Mouse (Mus musculus) urinary bladder, adult 2 months (tissue): ENCODE results near the gene Cldnd2. TPM values are rescaled to one million over a fixed set of nuclear protein-coding genes. Genes with fewer than 3 reads are reported as not detected.

Experiments
- DNase-seq: peaks from one replicate; pipeline ENCODE4 v3.0.0; 2022; ENCODE audit warnings: low spot score
- polyA plus RNA-seq: library from polyadenylated mRNA; depleted of rRNA; stranded (reverse); fragments of >200 nt; gene quantifications from 2 replicates; pipeline ENCODE4 v1.2.3, GENCODE M21; 2012

Cldnd2 gene
- polyA plus RNA-seq, 1 experiment = not detected

DNA sequence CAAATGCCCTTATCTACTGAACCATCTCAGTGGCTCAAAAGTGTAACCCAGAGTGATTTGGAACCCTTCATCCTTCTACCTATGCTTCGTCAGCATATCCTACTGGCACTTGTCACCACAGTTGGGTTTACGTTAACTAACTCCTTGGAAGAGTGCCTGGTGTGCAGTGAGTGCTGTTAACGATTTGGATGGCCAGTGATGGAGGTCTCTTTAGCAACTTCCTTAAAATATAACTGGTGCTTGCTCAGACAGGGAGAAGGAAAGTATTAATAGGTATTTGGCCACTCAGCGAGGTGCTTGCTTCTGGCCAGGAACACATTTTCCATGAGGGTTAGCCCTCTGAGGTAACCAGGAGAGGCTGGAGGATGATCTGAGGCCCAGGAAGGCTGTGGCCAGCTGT, 7.2 kb downstream of the Cldnd2 start:
- no peak for DNase-seq

DNA sequence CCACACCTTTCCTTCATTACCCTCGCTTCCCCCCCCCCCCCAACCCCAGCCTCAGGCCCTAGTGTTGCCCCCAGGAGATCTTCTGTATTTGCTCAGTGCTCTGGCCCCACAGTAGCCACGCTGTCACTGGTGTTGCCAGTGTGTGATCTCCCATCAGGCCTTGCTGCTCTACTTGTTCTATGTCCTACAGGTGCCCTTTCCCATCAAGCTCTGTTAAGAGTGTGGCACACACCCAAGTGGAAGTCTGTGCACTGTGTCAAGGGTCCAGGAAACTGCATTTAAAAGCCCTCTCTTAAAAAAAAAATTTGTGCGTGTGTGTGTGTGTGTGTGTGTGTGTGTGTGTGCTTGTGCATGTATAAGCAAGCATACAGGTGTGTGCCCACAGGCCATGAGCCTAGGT, 7.7 kb downstream of the Cldnd2 start:
- DNase-seq = no peak

DNA sequence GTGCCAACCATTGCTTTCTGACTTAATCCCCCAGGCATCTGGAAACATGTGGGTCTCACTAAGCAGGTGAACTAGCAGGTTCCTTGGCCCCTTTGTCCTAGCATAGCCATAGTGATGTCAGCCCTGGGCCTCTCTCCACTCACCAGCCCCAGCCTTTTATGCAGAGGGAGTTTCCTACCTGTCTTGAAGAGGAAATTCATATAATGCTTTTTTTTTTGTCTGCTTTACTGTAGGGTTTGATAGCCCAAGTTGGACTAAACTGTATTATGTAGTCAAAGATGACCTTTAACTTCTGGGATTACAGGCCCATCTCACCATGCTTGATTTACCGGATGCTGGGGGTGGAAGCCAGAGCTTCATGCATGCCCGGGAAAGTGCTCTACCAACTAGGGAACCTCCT, 9.2 kb downstream of the Cldnd2 start:
- DNase-seq = no peak

DNA sequence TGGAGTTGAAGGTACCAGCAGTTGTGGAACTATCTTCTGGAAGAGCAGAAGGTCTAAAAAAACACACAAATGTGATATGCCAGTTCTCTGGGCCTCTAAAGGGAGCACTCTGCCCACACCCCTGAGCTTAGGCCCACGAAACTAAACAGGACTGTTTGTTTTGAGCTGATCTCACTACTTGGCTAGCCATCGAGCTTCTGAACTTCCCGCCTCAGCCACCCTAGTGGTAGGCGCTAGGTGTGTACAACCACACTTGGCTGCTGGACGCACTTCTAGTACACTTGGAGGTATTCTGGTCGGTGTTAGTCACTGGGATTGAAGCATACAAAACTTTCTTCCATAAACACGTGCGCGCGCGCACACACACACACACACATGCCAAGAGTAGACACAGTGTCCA, 11.1 kb downstream of the Cldnd2 start:
- DNase-seq = no peak

DNA sequence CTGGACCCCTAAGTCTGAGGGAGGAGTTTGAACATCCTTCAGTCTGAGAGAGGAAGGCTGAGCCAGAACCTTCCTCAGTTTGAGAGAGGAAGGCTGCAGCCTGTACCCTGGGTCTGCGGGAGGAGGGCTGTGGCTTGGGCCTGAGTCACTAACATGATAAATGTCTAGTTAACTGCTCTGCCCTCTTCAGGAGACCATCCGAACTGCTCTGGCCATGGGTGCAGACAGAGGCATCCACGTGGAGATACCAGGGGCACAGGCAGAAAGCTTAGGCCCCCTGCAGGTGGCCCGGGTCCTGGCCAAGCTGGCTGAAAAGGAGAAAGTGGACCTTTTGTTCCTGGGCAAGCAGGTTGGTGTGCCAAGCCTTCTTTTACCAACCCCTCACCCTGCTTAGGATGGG, 12.0 kb downstream of the Cldnd2 start:
- DNase-seq = no peak

DNA sequence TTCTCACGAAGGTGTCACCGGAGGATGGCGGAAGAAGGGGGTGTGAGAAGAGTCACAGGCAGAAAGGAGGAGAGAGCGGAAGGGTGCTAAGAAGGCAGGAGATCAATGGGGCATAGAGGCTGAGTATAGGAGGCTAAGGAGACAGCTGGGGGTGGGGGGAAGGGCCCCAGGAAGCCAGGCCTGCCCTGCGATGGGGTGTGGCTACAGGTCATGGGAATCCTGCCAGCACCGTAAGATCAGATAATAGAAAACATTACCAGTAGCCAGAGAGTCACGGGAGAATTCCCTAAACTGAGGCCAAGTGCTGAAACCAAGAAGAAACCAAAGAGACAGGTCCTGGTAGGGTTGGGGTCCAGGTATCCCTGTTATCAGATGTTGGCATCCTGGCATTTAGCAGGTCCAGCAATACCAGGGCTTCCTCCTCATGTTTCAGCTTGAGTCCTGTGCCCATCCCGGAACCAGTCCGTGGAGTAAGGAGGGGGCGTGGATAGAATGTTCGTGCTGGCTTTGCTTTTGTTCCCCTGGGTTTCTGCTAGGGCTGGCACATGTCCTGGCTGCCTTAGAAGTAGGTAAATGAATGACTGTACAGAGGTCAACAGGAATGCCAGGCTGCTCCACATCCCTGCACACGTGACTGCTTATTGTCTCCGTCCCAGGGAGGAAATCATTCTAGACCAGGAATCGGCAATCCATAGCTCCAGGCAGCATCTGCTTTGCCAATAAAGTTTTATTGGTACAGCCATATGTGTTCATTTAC, 13.2 kb downstream of the Cldnd2 start:
- DNase-seq = no peak

DNA sequence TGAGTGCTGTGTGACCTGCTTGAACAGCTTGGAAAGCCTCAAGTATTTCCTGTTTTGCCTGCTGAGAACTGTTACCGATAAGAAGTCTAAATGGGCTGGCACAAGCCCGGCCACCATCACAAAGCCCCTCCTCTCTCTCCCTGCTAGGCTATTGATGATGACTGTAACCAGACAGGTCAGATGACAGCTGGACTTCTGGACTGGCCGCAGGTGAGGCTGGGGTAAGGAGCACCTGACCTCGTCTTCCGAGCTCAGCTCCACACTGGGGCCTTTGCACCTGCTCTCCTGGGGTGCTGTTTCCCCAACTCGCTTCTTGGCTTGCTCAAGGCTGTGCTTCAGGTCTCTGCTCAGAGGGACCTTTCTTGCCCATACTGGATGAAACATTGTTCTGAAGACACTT, 13.8 kb downstream of the Cldnd2 start:
- no peak for DNase-seq

DNA sequence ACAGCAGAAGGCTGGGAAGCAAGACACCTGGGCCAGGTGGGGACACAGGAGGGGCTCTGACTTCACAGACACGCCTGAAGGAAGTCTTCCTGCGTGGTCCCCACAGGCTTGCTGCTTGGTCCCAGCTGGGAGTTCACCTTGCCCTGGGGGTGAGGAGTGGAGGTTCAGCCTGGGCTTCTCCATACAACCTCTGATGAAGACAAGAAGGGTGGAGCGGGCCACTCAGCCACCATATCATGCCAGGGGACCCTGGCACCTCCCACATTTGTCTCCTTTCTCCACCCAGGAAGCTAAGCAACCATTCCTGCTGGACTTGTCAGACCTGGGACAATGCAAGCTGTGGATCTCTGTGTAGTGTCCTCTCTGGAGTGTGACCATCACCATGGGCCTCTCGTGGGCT, 22.3 kb downstream of the Cldnd2 start, which contains the start of gene Vsig10l:
TSS of gene Vsig10l (plus strand) at position 301 of the 400 bp plus-strand sequence.
- DNase-seq = no peak

DNA sequence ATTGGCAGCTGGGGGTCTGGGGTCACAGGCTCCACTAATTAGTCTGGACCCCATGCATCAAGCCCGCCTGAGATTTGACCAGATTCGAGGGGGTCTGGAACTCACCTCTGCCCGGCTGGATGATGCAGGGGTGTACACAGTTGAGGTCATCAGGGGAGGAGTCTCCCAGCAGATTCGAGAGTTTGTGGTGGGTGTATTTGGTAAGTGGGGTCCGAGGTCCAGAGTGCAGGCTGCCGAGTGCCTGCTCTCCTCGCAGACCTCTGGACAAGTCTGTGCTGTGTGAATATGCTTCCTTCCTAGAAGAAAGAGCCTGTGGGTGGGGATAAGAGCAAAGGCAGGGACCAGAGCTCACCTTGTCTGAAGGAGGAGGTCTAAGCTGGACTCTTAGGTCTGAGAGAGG, 23.4 kb downstream of the Cldnd2 start:
- DNase-seq = no peak

DNA sequence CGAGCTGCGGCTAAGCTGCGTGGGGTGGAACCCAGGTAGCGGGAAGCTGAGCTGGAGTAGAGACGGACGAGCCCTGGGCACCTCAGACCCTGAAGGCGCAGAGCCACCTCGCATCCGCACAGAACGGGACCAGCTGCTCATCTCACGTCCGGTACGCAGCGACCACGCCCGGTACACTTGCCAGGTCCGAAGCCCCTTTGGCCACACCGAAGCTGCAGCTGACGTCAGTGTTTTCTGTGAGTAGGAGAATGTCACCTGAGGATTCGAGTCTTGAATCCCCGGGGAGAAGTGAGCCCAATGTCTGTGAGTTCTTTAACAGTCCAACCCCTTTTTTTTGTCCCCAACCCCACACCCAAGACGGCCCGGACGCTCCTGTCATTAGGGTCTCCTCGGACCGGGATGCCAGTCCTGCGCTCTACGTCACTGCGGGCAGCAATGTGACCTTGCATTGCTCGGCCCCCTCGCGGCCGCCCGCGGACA, 24.3 kb downstream of the Cldnd2 start:
- no peak for DNase-seq

DNA sequence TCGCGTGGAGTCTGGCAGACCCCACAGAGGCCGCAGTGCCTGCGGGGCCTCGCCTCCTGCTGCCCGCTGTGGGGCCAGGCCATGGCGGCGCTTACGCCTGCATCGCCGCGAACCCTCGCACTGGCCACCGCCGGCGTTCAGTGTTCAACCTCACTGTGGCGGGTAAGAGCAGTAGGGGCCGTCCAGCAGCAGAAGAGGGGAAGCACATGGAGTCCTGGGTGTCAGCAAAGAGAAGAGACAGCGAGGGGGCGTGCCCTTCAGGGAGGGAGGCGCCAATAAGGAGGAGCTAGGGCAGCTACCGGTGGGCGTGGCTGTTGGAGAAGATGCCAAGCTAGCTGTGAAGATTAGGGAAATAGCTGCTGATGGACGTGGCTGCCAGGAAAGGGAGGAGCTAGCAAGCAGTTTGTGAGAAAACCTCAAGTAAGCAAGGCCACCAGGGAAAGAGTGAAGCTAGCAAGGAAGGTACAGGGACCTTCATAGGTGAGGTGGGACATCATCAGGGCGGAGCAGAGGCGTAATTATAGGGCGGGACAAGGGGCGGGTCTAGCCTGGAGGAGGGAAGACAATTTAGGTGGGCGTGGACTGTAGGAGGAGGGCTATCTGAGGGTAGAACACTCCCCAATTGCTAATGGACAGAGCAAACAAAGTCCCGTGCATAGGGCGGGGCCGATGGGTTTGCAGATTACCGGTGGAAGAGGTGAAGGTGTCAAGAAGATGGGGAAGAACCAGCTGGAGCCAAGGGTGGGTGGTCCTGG, 24.9 kb downstream of the Cldnd2 start:
- DNase-seq = peak; percentile 58

DNA sequence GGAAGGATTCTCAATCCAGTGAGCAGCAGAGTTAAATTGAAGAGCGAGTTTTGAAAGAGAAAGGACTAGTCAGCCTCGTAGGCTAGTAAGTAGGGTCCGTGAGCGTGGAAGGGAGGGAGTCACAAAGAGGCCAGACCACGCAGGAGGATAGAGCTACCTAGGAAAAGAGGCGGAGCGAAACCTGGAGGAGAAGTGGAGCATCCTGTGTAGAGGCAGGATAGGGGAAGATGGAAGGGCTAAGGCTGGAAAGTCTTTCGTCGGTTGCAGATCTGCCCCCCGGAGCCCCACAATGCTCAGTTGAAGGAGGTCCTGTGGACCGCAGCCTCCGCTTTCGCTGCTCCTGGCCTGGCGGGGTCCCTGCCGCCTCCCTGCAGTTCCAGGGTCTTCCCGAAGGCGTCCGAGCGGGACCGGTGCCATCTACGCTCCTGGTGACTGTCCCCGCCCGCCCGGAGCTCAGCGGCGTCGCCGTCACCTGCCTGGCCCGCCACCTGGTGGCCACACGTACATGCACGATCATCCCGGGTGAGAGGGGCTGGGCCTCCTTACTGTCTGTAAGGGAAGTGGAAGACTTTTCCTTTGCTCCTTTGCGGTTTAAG, 25.6 kb downstream of the Cldnd2 start:
- peak; percentile 71 for DNase-seq

DNA sequence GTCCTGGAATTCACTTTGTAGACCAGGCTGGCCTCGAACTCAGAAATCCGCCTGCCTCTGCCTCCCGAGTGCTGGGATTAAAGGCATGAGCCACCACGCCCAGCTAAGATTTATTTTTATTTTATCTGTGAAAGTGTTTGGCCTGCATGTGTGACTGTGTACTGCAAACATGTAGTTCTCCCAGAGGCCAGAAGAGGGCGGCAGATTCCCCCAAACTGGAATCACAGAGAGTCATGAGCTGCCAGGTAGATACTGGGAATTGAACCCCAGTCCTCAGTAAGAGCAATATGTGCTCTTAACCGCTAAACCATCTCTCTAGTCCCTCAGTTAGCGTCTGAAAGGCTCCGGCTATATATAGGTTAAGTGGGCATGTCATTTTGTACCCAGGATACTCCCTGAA, 29.8 kb downstream of the Cldnd2 start:
- DNase-seq = no peak

DNA sequence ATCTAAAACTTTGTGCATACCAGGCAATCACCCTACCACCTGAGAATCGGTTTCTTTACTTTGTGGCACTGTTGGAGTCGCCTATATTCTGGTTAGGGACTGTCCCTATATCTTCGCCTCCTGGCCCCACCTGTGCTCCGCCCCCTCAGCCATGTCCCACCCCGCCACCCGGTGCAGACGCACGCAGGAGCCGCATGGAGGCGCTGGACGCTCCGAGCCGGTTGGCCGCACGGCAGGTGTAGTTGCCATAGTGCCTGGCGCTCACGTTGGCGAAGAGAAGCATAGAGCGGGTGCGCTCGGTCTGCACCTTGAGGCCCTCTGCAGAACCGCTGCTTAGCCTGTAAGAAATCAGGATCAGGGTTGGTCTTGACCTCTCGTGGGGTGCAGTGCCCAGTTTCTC, 35.1 kb downstream of the Cldnd2 start:
- no peak for DNase-seq

DNA sequence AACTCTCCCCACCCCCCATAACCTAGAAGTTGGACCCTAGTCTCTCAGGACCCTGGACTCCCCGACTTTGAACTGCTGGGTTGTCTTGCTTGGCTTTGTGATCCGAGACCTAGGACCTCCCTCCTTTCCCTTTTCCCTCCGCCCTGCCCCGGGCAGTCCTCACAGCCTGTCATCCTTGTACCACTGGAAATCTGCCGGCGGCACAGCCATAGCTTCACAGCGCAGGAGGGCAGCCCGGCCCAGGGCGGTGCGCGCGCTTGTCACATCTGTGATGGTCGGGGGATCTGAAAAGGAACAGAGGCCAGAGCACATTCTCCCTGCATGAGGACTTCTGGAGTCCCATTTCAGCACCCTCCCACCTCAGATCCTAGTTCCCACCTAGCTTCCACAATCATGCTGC, 35.8 kb downstream of the Cldnd2 start:
- no peak for DNase-seq

DNA sequence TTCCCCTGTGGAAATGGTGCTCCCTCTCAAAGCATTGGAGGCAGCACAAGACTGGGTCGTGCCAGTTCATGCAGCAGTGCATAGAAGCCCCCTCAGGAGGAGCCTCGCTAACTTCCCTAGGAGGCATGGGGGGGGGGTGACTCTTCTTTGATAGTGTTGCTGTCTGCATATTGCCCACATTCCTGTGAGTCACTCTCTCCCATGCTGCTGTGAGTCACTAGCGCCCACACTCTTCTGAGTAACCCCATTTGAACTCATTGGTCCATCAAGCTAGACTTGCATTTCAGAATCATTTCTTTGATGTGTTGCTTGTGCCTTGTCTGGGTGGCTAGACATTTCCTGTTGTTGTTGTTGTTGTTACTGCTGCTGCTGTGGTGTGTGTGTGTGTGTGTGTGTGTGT, 40.6 kb downstream of the Cldnd2 start:
- no peak for DNase-seq

DNA sequence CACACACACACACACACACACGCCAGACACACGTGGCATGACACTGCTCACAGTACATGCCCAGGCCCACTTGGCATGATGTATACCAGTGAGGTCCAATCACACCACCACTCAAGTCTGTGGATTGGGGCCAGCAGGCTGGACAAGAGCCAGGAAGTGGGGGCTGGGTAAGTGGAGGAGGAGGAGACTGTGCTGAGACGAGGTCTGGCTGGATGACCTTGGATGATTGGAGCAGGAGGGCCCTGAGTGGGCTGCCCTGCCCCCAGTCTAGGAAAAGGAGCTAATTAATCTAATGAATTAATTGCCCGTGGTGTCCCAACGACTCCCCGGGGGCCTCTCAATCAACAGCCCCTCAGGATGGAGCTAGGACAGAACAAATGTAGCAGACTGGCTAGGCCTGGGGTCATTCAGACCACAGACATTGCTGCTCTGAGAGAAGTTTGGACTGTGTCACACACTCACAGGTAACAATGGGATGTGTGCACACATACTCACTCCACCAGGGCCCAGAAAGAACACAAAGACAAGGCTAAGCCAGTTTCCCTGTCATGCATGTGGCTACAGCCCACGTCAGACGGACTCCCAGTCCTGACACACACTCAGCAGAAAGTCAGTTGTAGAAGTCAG, 41.6 kb downstream of the Cldnd2 start:
- DNase-seq = no peak

DNA sequence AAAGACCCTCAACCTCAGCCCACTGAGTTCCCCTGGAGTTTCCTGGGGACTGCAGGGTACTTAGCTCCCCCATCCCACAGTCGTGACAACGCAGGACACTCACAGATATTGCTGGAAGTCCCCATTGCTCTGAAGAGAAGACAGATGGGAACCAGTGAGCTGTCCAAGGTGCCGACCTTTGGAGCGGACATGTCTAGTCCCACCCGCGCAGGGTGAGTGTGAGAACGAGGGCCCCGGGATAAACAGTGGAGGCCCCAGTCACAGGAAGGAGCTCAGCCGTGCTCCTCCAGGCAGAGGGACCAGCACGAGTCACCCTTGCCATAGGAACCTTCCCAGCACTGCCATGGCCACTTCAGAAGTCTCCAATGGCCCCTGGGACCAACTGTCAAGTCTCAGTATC, 42.7 kb downstream of the Cldnd2 start:
- no peak for DNase-seq

DNA sequence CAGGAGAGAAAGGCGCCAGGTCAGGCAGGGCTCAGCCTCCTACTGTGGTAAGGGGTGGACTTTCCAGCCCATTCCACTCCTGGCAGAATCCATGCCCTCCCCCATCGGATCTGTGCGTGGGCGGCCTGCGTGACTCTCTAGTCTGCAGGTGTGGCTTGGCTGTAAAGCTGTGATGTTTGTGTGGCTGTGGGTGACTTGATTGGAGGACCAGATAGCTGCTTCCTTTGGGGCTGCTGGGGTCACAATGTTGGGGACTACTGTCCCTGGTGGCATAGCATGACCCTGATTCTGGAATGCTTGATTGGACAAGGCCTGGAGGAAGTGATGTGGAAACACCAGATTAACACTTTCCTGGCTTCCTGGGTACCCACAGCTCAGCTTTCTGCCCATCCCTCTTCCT, 48.1 kb downstream of the Cldnd2 start:
- DNase-seq = no peak

DNA sequence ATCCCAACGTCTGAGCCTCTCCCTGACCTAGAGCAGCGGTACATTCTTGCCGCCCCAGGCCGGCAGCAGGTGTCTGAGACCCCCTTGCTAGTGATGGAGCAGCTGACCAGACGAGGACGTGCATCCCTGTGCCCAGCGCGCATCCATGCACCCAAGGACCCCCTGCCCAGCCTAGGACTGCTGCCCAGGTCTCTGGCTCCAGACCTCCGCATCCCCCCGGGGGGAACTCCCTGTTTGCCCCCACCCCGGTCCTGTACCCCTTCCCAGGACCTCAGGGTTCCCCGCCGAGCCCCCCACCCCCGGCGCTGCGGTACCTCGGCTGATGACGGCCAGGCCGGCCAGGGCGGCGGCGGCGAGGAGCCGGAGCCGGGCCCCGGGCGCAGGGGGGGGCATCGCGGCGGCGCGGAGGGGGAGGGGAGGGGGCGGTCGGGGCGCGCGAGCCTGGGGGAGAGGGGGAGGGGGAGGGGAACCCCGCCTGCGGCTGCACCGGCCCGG, 49.1 kb downstream of the Cldnd2 start, which contains the start of gene Iglon5:
TSS of gene Iglon5 (minus strand) at position 445 of the 495 bp plus-strand sequence.
- no peak for DNase-seq

DNA sequence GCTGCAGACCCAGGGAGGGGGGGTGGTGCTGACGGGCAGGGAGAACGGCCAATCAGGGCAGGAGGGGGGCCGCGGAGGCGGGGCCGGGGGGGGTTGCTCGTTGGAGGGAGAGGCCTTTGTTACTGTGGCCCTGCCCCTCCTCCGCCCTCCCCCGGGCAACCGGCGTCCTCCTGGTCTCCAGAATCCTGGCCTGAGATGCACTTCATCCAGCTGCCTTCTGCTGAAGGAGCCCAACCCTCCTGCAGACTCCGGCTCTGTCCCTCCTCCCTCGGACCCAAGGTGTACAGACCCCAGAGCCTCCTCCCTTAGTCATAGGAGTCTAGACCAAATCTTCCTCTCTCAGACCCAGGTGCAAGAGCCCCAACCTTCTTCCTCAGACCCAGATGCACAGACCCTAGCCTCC, 49.6 kb downstream of the Cldnd2 start:
- no peak for DNase-seq

DNA sequence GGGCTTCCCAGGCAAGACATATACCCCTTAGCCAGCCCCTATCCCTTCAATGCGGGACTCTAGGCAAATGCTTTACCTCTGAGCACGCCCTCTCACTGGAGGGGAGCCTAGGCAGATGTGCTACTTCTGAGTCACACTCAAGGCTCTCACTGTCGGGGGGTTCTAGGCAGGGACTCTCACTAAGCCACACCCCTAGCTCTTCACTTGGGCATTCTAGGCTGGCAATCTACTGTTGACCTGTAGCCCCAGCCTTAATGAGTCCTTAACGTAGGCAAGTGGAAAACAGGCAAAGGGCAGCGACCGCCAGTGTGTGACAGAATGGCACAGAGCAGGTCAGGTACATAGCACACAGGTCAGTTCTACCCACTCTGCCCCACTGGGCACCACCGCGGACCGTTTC, 50.3 kb downstream of the Cldnd2 start:
- no peak for DNase-seq
